Mouse (Mus musculus) liver, adult 2 months (tissue): ENCODE measurements around the gene Smyd4. TPM values are rescaled to one million over a fixed set of nuclear protein-coding genes. Genes with fewer than 3 reads are reported as not detected.
A peak's percentile ranks its signal among the peaks of the same experiment; 100 is the strongest.

ENCODE experiments used
- DNase-seq: peaks from one replicate; pipeline ENCODE4 v3.0.0-alpha.2; 2011; ENCODE audit warnings: low read depth, low spot score; ENCODE audit errors: extremely low read depth
- H3K27ac ChIP-seq: fragments of 200-500 bp; replicated peaks from 2 replicates; pipeline ENCODE4 v1.5.1; 2012; ENCODE audit warnings: low read depth, mild to moderate bottlenecking, control low read depth, inconsistent platforms, low read length; ENCODE audit not compliant: insufficient read depth
- H3K27me3 ChIP-seq: fragments of 200-500 bp; 2 replicates; pipeline ENCODE4 v1.6.1; 2012; ENCODE audit warnings: mild to moderate bottlenecking, moderate library complexity, low read length, inconsistent platforms; ENCODE audit not compliant: control insufficient read depth, insufficient read depth
- H3K36me3 ChIP-seq: fragments of 200-500 bp; 2 replicates; pipeline ENCODE4 v1.6.1; 2012; ENCODE audit warnings: low read length, inconsistent platforms; ENCODE audit not compliant: control insufficient read depth, insufficient read depth
- H3K4me1 ChIP-seq: fragments of 200-500 bp; 2 replicates; pipeline ENCODE4 v1.6.1; 2011; ENCODE audit warnings: low read length; ENCODE audit not compliant: control insufficient read depth, insufficient read depth
- H3K4me3 ChIP-seq: fragments of 200-500 bp; 2 replicates; pipeline ENCODE4 v1.5.1; 2011; ENCODE audit warnings: low read depth, mild to moderate bottlenecking, control low read depth, low read length, moderate library complexity; ENCODE audit not compliant: insufficient read depth
- H3K79me2 ChIP-seq: fragments of 200-500 bp; 2 replicates; pipeline ENCODE4 v1.6.1; 2012; ENCODE audit warnings: inconsistent platforms, mild to moderate bottlenecking, low read length, moderate library complexity; ENCODE audit not compliant: control insufficient read depth, insufficient read depth
- H3K9ac ChIP-seq: fragments of 200-500 bp; 2 replicates; pipeline ENCODE4 v1.6.1; 2012; ENCODE audit warnings: low read depth, mild to moderate bottlenecking, control low read depth, inconsistent platforms, low read length
- CTCF ChIP-seq: fragments of 200-500 bp; IDR thresholded peaks from 2 replicates; pipeline ENCODE4 v1.5.1; 2011; ENCODE audit warnings: low read depth, low read length, control low read depth
- POLR2A ChIP-seq: fragments of 200-500 bp; IDR thresholded peaks from 2 replicates; pipeline ENCODE4 v1.6.1; 2011; ENCODE audit warnings: low read length, control low read depth; ENCODE audit not compliant: insufficient read depth; ENCODE audit errors: extremely low read depth
- WGBS: fragments of 180-500 bp; shearing (Covaris S2); methylation state at CpG from one replicate; pipeline ENCODE4 v1.1.7; 2018; 5-methylcytosine and 5-hydroxymethylcytosine counted together
- polyA plus RNA-seq: library from polyadenylated mRNA; depleted of rRNA; stranded (reverse); fragments of >200 nt; gene quantifications from 2 replicates; pipeline ENCODE4 v1.2.3, GENCODE M21; 2012
- total RNA-seq: library from RNA; depleted of rRNA; stranded (reverse); fragments of >200 nt; gene quantifications from 2 replicates; pipeline ENCODE4 v1.2.3, GENCODE M21; 2014

The Smyd4 gene
- total and polyA plus RNA-seq, 2 experiments = 1.1 to 1.8 TPM

DNA sequence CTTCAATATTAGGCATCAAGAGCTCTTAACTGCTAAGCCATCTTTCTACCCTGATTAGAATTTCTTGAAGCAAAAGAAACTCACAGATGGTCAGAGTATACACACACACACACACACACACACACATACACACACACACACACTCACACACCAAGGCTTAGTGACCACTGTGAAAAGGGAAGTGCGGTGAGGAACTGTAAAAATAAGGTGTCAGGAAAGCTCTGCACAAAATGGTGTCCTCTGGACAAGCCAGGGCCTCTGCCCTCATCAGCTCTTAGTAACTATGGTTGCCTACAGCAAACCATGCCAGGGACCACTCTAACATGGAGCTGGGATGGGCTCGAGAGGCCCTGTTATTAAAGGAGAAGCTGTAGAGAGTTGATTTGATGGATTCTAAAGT lies 23.8 kb upstream of the Smyd4 start:
- Histone ChIP-seq H3K36me3 (peaks cover 5% of the 10 kb centered on the region; the same call in 1 of the 2 replicates), H3K27me3 (no peaks in the 10 kb centered on the region), H3K9ac (no peak overlapping the region), H3K79me2 (peaks cover 9% of the 10 kb centered on the region; the same call in 1 of the 2 replicates), H3K4me1 (peaks cover 8% of the 10 kb centered on the region), H3K4me3 (no peak overlapping the region), H3K27ac (no peak overlapping the region)
- WGBS = 95% methylated on average over 2 of the region's 2 CpGs
- TF ChIP-seq POLR2A (no peak), CTCF (no peak)
- no peak for DNase-seq

DNA sequence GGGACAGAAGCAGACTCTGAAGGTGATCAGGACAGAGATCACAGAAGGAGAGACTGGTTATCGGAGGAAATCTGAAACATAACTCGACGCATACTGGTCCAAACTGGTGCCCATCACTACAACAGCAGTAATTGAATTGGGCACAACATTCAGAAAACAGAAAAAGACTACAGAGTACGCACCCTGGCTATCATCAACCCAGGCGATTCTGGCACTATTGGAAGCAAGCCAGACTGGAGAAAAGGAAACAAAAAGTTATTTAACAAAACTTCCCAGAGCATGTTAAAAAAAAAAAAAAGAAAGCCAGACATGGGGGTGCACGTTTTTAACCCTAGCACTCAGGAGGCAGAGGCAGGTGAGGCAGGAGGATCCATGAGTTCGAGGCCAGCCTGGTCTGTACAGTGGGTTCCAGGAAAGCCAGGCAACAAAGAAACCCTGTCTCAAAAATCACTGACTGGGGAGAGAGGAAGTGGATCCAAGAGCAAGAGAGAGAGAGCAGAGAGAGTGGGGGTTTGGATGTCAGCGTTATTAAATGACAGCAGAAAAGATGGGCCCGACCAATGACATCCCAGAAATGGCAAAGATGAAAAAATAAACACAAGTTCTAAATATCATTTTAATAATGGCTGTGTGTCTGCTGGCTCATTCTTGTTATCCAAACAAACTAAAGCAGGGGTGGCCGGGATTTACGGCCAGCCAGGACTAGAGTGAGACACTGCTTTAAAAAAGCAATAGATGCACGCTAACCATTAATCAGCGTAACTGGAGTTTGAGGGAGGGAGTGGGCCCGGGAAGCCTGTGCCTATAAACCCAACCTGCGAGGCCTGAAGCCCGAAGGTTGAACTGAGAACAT lies 22.9 kb upstream of the Smyd4 start:
- Histone ChIP-seq H3K9ac (no peak overlapping the region), H3K27me3 (no peaks in the 10 kb centered on the region), H3K4me1 (peaks cover 8% of the 10 kb centered on the region), H3K79me2 (peaks cover 9% of the 10 kb centered on the region; the same call in 1 of the 2 replicates), H3K4me3 (no peak overlapping the region), H3K36me3 (peaks cover 5% of the 10 kb centered on the region; the same call in 1 of the 2 replicates), H3K27ac (peak overlapping the region; percentile 47)
- DNase-seq = no peak
- TF ChIP-seq CTCF (no peak), POLR2A (no peak)
- WGBS = 57% methylated on average over 16 of the region's 16 CpGs

DNA sequence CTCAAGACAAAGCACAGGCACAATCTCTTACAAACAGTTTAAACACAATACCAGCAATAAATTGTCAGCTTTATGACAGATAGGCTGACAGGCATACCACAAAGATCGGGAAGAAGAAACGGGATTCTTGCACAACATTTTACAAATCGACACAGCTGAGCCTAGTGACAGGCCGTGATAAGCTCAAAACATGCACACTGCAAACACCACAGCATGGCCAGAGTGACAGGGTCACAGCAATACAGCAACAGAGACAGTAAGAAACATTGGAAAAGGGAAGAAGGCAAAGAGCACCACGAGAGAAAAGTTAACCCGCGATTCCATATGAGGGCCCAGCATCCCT lies 22.3 kb upstream of the Smyd4 start:
- Histone ChIP-seq H3K4me3 (no peak overlapping the region), H3K36me3 (peaks cover 5% of the 10 kb centered on the region; the same call in 1 of the 2 replicates), H3K27me3 (no peaks in the 10 kb centered on the region), H3K9ac (no peak overlapping the region), H3K27ac (peak overlapping the region; percentile 47), H3K4me1 (peaks cover 8% of the 10 kb centered on the region), H3K79me2 (peaks cover 9% of the 10 kb centered on the region; the same call in 1 of the 2 replicates)
- TF ChIP-seq CTCF (no peak), POLR2A (no peak)
- peak; percentile 12 for DNase-seq
- 22% methylated on average over 7 of the region's 7 CpGs for WGBS

- H3K79me2 ChIP-seq = 0 out of 2 replicates have a peak, but pooled peaks cover 2% of the 10 kb centered on the region
- no peak overlapping the region; the same call in 1 of the 2 replicates for H3K4me3 ChIP-seq
- H3K27ac ChIP-seq = 0 out of 2 replicates have a peak overlapping the region, but pooled peaks have one; percentile 30
- H3K4me1 ChIP-seq = peaks cover 2% of the 10 kb centered on the region; the same call in 1 of the 2 replicates
- no peak overlapping the region for H3K9ac ChIP-seq
- no peak for TF ChIP-seq CTCF
- TF ChIP-seq POLR2A = no peak
- H3K27me3 ChIP-seq = no peaks in the 10 kb centered on the region
- 74% methylated on average over 8 of the region's 8 CpGs for WGBS
- DNase-seq = no peak
- peaks cover 20% of the 10 kb centered on the region for H3K36me3 ChIP-seq
Measured at GRCm38 (mm10) chr11:75336676-75337075, 11.6 kb upstream of the Smyd4 start.

- no peaks in the 10 kb centered on the region for H3K27me3 ChIP-seq
- 0 out of 2 replicates have a peak, but pooled peaks cover 2% of the 10 kb centered on the region for H3K79me2 ChIP-seq
- H3K27ac ChIP-seq = 0 out of 2 replicates have a peak overlapping the region, but pooled peaks have one; percentile 30
- H3K4me3 ChIP-seq = no peak overlapping the region
- no peak for TF ChIP-seq CTCF
- no peak for TF ChIP-seq POLR2A
- 91% methylated on average over 7 of the region's 7 CpGs for WGBS
- peaks cover 20% of the 10 kb centered on the region for H3K36me3 ChIP-seq
- H3K9ac ChIP-seq = no peak overlapping the region
- DNase-seq = no peak
- H3K4me1 ChIP-seq = peaks cover 2% of the 10 kb centered on the region; the same call in 1 of the 2 replicates
Measured at GRCm38 (mm10) chr11:75337246-75337645, 11.0 kb upstream of the Smyd4 start.
